Mouse (Mus musculus): ENCODE measurements around the gene Cnih3.

- TF ChIP-seq CTCF (conservative IDR thresholded peaks at IDR 0.05; ENCODE audit: low read length) (no peak), NANOG (IDR thresholded peaks at IDR 0.05; ENCODE audit: borderline replicate concordance, low read length) (no peak)
These were observed 73.0 kb downstream of the Cnih3 start for GRCm38 (mm10) chr1:181425388-181425787.

Data from E14TG2a.4 (cell line).